Comparison of ENCODE assay signal across 9 mouse cellular contexts in genomic region chr17:74159443-74159894, GRCm38 (mm10).
A peak's percentile ranks its signal among the peaks of the same experiment; 100 is the strongest.
DNase-seq lines count a peak whose midpoint lies in the region; ATAC-seq lines count a peak whose summit lies in the region.
"Had no signal": no experiment of that assay in that cellular context is flagged by ENCODE, and none has a peak within 500 bp of the region (broad histone marks: within the 10 kb centered on the region; RNA-seq: fewer than 3 reads in every experiment).

No protein-coding gene starts in this region.

- H3K27ac ChIP-seq in forebrain, embryonic 11.5 days (ENCODE audit: low read depth, low read length), result no peak overlapping the region

- peak overlapping the region; percentile 48 for H3K4me2 ChIP-seq in forebrain, embryonic 11.5 days (ENCODE audit: low read depth, low read length, severe bottlenecking)

- intact Hi-C loops in heart, postnatal 25 days (cut with DNase I), result no loop called here

- no peaks in the 10 kb centered on the region for H3K27me3 ChIP-seq in forebrain, embryonic 11.5 days (ENCODE audit: control insufficient read depth, insufficient read depth, low read length)
- H3K27me3 ChIP-seq: Patski had no signal

- 0% methylated on average over 9 of the region's 9 CpGs for WGBS in forebrain, embryonic 11.5 days

- peak overlapping the region; percentile 33 for H3K4me3 ChIP-seq in forebrain, embryonic 11.5 days (ENCODE audit: low read depth, low read length)

- peak; percentile 95 for ATAC-seq in forebrain, embryonic 11.5 days (replicated peaks; ENCODE audit: low FRiP score)
- ATAC-seq: Patski had no signal

- H3K36me3 ChIP-seq in forebrain, embryonic 11.5 days (ENCODE audit: control insufficient read depth, insufficient read depth, low read length), result no peaks in the 10 kb centered on the region

- H3K9me3 ChIP-seq in forebrain, embryonic 11.5 days (ENCODE audit: control insufficient read depth, low read length), result no peaks in the 10 kb centered on the region

- H3K4me1 ChIP-seq in forebrain, embryonic 11.5 days (replicated peaks; ENCODE audit: control insufficient read depth, insufficient read depth, low read length), result no peaks in the 10 kb centered on the region

- DNase-seq in cerebellum, postnatal 14 days, result peak; percentile 7 to 26
- no peak for DNase-seq in cerebellum, adult 9-11 months
- DNase-seq in adrenal gland, postnatal 25 days, result peak; percentile 70
- DNase-seq in forebrain, embryonic 11.5 days (ENCODE audit: low spot score), result peak; percentile 83
- peak; percentile 31 for DNase-seq in heart, postnatal 25 days (ENCODE audit: low spot score)
- peak; percentile 76 to 84 for DNase-seq in kidney, postnatal 4 days
- DNase-seq in mesoderm, embryonic 11.5 days (ENCODE audit: low read depth, low spot score), result peak; percentile 75
- peak; percentile 24 to 67 for DNase-seq in spleen, postnatal 10 days (ENCODE audit: low spot score in 2 of 2)

- H3K9ac ChIP-seq in forebrain, embryonic 11.5 days (ENCODE audit: low read length), result peak overlapping the region; percentile 37
